ENCODE assay signal across 19 mouse cellular contexts in the genomic region with DNA sequence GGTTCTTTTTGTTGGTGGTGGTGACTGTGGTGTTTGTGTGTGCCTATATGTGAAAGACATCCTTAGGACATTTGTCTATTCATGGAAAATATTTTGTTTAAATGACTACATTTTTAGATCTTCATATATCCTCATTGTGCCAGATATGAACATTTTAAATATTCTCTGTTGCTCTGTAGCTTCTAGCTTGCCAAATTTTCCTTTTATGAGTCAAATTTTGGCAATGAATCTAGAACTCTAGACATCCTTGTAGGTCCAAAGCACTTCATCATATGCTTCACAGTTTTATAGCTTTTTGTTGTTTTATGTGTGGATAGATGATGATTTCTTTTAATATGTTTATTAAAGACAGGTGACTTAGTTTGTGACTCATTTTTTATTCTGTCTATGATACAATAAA.
"Had no signal": no experiment of that assay in that cellular context is flagged by ENCODE, and none has a peak within 500 bp of the region (broad histone marks: within the 10 kb centered on the region; RNA-seq: fewer than 3 reads in every experiment).

No protein-coding gene starts in this region.

- ATAC-seq: forebrain, embryonic 13.5 days; forebrain, embryonic 14.5 days; forebrain, embryonic 15.5 days; forebrain, embryonic 16.5 days; forebrain, postnatal 0 days had no signal

- DNase-seq: cerebellum, adult 8-10 months; cerebellum, adult 9-10 months; cerebellum, adult 9-11 months; cerebellum, postnatal 10 days; cerebellum, postnatal 36 days; embryo, embryonic 11 days; forebrain, postnatal 0 days; gastrocnemius, adult 2 months; gastrocnemius, postnatal 10 days; gastrocnemius, postnatal 14 days; gastrocnemius, postnatal 25 days; gastrocnemius, postnatal 36 days; heart, adult 11 months; heart, adult 18-20 months; heart, adult 2 months had no signal
